Mouse (Mus musculus): ENCODE data around the gene Fry.

Gene Fry

DNA sequence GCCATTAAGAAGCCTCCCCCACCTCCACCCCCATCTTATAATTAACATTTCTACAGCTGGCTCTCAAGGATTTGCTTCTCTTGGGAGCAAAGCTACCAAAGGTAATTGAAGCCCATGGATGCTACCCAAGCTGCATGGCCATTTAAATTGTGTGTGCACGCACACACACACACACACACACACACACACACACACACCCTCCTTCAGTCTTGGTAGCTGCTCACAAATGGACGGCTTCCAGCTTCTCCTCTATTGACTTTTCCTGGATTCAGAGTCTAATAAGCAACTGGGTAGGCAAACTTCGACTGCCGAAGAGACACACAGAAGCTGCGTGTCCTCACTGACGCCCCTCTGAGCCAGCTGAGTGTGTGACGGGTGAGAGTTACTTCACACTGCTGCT lies 11.7 kb downstream of the Fry start:
- no peak for DNase-seq (ENCODE audit: low spot score)

DNA sequence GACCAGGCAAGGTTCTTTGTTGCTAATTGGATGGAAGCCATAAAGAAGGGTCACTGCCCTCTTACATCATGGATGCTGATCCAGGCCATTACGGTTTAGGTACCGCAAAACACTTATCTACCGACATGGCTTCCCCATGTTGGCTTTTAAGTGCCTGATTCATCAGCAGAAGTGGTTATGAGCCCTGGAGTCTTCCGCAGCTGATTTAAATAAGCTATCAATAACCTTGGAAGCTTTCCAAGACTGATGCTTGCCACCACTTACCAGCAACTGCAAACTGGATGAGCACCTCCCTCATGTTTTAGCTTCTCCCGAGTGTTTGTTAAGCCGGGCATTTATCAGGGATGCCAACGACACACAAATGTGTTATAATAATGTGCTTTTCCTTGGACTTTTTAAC lies 12.7 kb downstream of the Fry start:
- DNase-seq (ENCODE audit: low spot score): no peak

DNA sequence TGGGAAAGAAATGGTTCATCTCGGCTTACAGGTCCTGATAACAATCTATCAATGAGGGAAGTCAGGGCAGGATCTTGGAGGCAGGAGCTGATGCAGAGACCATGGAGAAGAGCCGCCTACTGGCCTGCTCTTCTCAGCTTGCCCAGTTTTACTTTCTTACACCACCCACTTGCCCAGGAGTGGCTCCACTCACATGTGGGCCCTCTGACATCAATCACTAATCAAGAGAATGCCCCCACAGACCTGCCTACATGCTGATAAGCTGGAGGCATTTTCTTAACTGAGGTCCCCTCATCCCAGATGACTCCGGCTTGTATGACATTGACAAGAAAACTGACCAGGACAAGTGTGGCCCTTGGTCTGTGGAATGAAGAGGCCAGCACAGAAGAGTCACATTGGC lies 16.2 kb downstream of the Fry start:
- no peak for DNase-seq (ENCODE audit: low spot score)

DNA sequence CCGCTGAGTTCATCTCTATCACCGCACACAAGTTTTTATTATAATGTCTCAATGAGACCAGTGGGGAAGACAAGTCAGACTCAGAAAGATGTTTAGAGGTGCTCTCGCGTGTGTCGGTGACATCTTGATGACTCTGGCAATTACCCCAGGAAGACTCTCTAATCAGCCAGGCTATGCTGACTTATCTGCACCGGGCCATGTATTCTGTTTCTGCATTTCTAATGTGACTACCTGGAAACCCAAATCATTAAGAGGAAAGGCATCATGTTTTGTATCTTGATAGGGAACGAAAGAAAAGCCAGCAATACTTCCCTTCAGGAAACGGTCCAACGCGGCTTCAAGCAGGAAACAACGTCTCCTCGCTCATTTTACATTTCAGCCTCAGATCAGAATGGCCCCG lies 17.1 kb downstream of the Fry start:
- DNase-seq (ENCODE audit: low spot score): no peak

DNA sequence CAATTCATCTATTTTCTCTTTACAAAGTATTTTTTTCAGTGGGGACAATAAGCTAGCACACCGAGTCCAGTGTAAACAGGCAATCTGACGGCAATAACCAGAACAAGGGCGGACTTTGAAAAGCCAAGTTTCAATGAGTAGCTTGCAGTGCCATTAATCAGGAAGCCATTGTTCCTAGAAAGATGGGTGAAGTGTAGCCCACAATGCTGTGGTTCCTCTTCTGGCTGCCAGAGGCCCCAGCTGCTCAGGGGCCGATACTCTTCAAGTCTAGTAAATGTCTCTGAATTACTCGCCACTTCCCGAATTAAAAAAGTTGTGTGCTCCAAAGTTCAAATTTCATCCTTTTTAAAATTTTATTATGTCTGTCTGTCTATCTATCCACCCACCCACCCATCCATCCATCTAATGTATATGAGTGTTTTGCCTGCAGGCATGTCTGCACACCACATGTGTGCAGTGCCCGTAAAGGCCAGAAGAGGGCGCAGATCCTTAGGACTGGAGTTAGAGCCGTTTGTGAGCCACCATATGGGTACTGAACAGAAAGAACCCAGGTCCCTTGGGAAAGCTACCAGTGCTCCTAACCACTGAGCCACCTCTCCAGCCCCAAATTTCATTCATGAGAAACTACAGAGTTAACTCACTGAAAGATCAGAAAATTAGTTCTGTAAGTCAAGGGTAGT lies 19.5 kb downstream of the Fry start:
- no peak for DNase-seq (ENCODE audit: low spot score)

DNA sequence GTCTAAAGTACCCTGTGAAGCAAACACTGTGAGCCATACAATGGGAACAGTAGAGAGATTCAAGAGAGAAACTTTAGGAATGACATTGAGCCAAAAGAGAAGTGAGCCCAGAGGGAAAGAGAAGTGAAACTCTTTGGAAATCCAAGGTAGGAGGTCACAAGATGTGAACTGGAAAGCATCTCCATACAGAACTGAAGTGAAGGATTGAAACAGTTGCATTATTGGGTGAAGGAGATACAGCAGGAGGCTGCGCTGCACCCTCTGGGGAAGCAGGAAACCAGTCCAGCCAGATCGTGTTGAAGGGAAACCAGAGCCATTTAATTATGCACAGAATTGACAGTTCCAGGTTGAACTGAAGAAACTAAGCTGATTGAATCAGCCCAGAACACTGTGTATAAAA lies 22.1 kb downstream of the Fry start:
- DNase-seq (ENCODE audit: low spot score): no peak

DNA sequence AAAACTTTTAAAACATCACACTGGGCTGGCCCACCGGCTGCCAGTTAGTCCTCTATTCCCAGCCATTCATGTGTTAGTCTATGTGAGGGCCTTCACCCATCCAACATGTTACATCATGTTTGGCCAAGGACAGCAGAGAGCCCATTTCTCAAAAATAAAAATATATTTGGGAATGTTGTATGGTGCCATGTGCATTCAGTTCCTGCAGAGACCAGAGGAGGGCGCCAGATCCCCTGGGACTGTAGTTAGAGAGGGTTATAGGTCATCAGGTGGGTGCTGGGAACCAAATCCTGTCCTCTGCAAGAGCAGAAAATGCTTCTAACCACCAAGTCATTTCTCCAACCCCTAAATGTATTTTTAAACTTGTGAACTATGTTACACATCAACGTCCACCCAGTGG lies 27.5 kb downstream of the Fry start:
- no peak for DNase-seq (ENCODE audit: low spot score)

DNA sequence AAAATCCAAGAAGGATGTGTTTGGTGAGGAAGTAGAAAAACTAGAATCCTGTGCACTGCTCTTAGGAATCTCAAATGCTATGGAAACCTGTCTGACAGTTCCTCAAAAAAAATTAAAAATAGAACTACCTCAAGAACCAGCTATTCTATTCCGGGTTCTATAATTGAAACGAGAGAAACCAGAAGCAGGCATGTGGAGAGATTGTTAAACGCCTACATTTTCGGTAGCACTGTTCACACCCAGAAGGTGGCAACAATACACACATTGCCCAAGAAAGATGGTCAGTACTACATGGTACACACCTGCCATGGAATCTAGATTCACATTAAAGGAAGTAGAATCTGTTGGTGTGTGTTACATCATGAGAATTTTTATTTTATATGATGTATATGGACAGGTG lies 28.2 kb downstream of the Fry start:
- no peak for DNase-seq (ENCODE audit: low spot score)

DNA sequence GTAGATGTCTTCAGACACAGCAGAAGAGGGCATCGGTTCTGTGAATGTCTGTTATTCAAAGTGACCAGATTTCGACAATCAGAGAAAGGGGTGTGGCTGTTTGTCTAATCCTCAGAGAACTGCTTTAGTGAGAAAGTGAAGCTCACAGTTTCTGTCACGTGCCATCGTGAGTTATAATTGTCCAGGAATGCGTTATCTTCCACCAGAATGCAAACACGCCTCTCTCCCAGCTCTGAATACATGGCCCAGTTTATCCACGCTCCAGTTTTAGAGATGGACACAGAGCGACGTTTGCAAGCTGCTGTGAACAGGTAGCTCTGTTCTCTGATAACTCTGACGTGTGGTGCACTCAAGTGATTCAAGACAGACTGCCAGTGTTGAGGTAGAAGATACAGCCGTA lies 31.3 kb downstream of the Fry start:
- no peak for DNase-seq (ENCODE audit: low spot score)

DNA sequence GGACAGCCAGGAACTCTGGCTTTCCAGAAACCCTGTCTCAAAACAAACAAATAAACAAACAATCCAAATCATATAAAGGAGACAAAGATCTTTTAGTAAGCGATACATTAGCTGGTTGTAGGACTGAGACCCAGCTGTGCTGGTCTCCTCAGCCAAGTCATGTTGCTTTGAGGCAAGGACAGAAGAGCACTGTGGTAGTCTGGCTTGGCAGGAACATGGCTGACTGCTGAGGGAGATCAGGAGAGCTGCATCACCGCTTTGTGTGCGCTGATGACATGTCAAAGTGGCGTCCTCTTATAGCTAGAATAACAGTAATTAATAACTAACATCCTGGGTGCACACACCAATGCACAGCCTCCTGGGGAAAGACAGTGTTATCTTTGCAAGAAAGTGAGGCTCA lies 32.5 kb downstream of the Fry start:
- no peak for DNase-seq (ENCODE audit: low spot score)

DNA sequence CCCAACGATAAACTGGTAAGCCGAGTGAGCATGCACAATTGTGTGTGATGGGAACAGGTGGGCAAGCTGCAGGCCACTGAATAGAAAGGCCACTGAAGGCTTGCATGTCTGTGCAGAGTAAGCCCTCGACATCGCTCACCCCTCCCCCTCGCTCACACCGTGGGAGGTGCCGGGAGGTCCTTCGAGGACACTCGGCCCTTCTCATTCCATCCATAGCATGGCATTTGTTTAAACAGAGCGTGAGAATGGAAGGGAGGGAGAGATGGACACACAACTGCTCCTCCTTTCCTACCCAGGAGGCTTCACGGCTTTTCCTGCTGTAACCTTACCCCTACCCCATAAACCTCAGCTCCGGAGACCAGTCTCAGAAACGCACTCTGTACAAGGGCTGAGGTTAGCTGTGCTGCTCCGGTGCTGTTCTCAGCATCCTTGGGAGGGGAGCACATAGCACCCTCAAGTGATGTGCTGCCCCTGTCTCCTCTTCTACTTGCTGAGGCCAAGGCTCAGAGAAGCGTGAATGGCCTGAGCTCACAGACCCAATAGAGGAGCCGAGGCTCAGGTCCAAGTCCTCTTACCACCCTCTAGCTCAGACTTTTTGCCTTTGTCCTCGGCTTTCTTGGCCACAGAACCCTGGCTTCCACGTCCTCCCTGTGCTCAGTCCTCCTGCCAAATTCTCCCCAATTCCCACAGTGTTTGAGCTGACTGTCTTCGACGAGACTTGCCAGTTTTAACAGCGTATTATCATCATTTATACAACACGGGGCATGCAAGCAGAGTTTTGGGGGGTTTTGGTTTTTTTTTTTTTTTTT lies 33.8 kb downstream of the Fry start:
- DNase-seq (ENCODE audit: low spot score): peak; percentile 22

DNA sequence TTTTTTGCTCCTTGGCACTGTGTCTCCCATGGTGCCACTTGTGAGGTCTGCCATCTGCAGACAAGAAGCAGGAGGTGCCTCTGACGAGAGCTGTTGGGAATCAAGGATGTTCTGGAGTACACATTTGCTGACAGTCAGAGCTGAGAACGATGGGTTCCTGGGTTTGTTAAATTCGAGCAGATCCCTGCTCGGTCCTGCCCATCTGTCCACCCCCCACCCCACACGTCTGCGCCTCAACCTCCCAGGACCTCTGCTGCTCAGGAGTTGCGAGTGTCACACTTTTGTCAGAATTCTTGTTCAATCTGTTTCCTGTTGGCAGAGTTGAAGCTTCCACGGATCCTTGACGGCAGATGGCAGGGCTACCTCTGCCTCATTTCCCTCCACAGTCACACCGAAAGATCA lies 34.4 kb downstream of the Fry start:
- no peak for DNase-seq (ENCODE audit: low spot score)

DNA sequence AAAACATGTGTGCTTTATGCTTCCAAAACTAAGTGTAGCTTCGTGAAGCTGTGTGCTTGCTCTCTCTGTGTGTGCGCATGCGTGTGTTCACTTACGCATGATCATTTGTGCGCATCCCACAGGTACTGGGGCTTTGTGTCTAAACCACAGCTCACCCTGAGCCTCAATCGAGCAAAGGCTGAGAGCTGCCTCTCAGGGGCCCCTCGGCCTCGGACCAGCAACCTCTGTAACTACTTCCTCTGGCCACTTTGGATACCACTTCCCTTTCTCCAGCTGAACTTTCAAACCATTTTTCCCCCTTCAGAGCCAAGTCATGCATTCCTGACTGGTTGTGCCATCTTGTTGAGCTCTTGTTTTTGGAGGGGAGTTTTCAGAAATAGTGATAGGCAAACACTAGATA lies 36.9 kb downstream of the Fry start:
- no peak for DNase-seq (ENCODE audit: low spot score)

DNA sequence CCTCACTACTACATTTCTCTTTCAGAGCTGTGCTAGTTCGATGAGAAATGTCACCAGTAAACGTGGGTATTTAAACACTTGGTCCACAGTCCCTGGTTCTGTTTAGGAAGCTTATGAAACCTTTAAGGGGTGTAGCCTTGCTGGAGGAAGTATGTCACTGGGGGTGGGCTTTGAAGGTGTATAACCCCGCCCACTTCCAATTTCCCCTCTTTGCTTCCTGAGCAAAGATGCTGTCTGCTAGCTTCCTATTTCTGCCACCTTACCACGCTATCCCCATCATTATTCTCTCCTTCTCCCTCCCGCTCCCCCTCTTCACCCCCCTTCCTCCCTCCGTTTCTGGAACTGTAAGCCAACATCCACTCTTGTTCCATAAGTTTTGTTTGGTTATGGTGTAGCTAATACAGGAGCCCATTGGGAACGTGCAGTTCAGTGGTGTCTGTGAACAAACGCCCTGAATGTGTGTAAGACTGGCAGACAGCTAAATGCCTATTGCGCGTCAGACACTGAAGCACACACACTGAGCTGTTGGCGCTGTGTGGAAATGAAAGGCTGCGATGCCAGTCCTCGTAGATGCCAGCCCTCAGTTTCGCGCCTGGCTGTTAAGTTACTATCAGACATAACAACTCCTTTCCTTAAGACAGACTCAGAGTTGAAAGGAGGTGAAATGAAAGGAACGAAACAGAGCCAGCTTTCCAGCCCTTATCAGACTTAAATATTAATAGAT lies 37.8 kb downstream of the Fry start:
- no peak for DNase-seq (ENCODE audit: low spot score)

DNA sequence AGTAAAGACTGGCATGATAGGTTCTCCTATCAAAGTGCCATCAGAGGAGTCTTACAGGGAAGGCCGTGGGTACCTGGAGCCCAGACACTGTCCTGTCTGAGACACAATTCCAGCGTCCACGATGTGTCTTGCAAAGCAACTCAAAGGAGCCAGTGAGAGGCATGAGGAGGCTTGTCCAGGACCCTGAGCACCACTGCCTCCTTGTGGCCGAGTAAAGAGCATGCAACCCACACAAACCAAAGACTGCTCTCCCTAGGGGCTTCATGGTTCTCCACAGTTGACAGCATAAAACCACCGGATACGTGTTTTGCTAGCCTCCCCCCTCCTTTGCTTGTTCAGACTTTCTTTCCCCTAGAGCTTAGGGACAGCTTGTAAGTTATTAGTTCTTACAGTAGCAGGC lies 39.2 kb downstream of the Fry start:
- no peak for DNase-seq (ENCODE audit: low spot score)

DNA sequence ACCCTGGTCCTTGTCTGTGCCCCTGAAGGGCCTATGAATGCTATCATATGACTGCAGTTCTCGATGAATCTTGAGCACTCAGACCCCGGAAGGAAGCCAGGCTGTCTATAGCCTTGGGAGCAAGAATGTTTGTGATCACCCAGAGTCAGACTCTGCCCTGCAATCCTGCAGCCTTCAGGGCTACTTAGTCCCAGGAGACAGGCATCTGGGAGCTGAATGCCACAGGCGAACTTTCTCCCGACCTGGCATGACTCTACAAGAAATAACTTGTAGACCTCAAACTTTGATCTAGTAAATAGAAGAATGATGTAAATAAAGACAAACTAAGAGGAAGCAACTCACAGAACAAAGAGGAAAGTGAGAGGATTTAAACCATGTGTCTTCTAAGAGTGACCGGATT lies 40.7 kb downstream of the Fry start:
- DNase-seq (ENCODE audit: low spot score): no peak

DNA sequence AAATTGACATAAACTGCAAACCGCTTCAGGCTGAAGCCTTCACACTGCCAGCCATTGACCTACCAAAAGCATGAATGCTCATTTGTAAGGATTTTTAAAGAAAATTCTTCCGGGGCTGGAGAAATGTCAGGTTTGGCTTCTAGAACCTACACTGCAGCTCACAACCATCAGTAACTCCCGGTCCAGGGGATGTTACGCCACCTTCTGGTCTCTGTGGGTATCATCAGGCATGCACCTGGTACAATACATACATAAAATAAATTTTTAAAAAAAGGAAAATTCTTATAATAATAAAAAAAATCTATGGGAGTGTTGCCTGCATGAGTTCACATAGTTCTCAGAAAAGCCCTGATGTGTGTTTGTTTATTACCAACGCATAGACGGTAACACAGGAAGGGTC lies 42.7 kb downstream of the Fry start:
- no peak for DNase-seq (ENCODE audit: low spot score)

DNA sequence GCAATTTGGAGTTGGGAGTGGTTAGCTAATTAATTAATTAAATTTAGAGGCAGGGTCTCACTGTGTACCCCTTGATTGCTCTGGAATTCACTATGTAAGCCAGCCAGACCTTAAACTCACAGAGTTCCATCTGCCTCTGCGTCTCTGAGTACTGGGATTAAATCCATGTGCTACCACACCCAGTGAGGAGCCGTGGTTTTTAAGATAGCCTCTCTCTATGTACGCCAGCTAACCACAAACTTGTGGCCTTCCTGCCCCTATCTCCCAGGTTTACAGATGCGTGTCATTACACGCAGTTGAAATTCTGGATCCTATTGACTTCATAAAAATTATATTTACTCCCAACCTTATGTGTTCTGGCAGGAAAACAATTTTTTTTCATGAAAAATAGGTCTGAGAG lies 43.5 kb downstream of the Fry start:
- no peak for DNase-seq (ENCODE audit: low spot score)

DNA sequence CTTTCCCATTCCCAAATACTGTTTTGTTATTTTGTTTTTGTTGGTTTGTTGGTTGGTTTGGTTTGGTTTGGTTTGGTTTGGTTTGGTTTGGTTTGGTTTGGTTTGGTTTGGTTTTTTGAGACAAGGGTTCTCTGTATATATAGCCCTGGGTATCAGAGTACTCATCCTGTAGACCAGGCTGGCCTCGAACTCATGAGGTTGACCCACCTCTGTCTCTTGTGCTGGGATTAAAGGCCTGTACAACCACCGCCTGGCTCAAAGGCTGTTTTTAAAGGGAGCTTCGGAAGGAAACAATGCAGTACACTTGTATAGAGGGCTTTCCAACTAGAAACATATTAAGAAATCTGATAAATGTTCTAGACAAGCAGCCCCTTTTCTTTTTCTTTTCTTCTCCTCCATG lies 46.2 kb downstream of the Fry start:
- no peak for DNase-seq (ENCODE audit: low spot score)

DNA sequence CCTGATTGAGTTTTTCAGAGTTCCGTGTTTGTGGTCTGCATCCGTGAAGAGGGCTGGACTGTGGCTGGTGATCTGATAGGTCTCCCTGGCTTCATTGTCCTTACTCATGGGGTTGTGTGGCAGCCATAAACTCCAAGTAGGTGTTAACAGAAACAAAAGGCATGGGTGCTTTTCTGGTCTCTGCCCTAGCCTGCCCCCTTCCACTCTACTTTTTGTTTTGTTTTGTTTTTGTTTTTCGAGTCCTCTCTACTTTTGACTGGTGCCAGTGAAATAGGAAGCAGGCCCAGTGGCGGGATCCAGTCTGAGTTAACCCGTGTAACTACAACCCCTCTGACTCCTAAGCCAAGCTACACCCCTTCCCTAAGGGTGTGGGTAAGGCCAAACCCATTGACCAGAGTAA lies 48.4 kb downstream of the Fry start:
- DNase-seq (ENCODE audit: low spot score): no peak

DNA sequence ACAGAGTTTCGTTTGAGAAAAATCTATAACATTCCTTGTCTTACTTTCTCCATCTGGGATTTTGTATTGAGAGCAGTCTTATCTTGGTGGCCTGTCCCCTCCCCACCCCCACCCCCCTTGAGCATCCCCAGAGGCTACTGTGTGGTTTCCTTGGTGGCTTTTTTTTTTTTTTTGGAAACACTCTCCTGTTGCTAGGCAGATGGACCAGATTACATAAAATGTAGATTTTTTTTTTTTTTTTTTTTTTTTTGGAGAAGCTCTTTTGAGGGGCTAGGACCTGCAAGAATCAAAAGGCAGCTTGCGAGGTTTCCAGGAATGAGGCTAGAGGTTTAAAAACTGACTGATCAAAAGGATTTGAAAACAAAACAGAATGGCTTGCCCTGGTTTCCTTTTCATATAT lies 48.8 kb downstream of the Fry start:
- no peak for DNase-seq (ENCODE audit: low spot score)

DNA sequence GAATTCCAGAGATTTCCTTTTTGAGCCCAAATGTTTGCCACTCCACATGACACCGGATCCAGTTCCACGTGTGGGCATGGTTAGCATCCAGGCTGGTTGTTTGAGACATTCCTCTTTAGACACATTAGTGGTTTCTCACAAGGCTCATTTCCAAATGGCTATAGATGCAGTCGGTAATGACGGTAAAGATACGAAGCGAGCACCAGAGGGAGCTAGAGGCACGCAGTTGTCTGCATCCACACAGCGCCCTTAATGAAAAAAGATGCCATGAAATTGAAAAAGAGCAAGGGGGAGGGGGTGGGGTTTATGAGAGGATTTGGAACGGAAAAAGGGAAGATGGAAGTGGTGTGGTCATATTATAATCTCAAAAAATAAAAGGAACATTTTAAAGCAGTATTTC lies 50.3 kb downstream of the Fry start:
- no peak for DNase-seq (ENCODE audit: low spot score)

DNA sequence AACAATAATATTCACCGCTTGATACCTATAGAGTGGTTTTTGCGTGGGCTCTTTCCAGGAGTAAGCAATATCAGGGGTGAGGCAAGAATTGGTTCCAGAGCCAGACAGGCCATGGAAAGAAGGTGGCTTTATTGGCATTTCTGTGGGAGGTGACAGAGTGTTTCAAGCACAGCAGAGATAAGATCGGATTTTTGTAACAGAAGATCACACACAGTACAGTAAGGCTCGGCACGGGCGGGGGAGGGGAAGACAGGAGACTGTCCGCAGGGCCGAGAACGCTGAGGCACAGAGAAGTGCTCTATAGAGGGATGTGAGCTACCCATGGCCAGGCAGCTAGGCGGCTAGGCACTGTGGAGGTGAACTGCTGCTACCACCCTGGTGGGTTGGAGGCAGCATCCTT lies 53.1 kb downstream of the Fry start:
- peak; percentile 56 for DNase-seq (ENCODE audit: low spot score)

All from testis, postnatal 14 days (tissue).